Mouse (Mus musculus) olfactory bulb, adult 2 months (tissue): ENCODE measurements around the gene Dnase1l3.

ENCODE experiments used
- CTCF ChIP-seq: fragments of 200-500 bp; IDR thresholded peaks from 2 replicates; pipeline ENCODE4 v1.5.1; 2012; ENCODE audit warnings: low read depth, mild to moderate bottlenecking, low read length, moderate library complexity; ENCODE audit not compliant: insufficient read depth
- POLR2A ChIP-seq: fragments of 200-500 bp; IDR thresholded peaks from 2 replicates; pipeline ENCODE4 v1.6.1; 2012; ENCODE audit warnings: mild to moderate bottlenecking, low read depth, low read length, moderate library complexity; ENCODE audit not compliant: insufficient read depth

- no peak for TF ChIP-seq POLR2A
- TF ChIP-seq CTCF: no peak
Observed at GRCm38 (mm10) chr14:8007084-8007483, 12.7 kb upstream of the Dnase1l3 start.
